Mouse (Mus musculus) midbrain, embryonic 14.5 days (tissue): ENCODE results near the gene Hand2. TPM values are rescaled to one million over a fixed set of nuclear protein-coding genes. Genes with fewer than 3 reads are reported as not detected.

Experiments
- ATAC-seq: fragments of 200-750 bp; cut with Nextera tagmentation; 2 replicates; pipeline ENCODE4 v1.8.0; 2017; ENCODE audit warnings: moderate number of reproducible peaks, moderate library complexity; ENCODE audit not compliant: low FRiP score, low TSS enrichment
- DNase-seq: peaks from one replicate; pipeline ENCODE4 v3.0.0-alpha.2; 2015
- H3K27ac ChIP-seq: fragments of 300-500 bp; sonication (generic); replicated peaks from 2 replicates; pipeline ENCODE4 v1.5.1; 2014; ENCODE audit warnings: mild to moderate bottlenecking, low read depth, low read length, moderate library complexity
- H3K27me3 ChIP-seq: fragments of 300-500 bp; sonication (generic); 2 replicates; pipeline ENCODE4 v1.6.1; 2014; ENCODE audit warnings: low read length, control low read depth, mixed read lengths; ENCODE audit not compliant: control insufficient read depth, insufficient read depth
- H3K36me3 ChIP-seq: fragments of 300-500 bp; sonication (generic); 2 replicates; pipeline ENCODE4 v1.6.1; 2014; ENCODE audit warnings: low read length, control low read depth; ENCODE audit not compliant: control insufficient read depth, insufficient read depth
- H3K4me1 ChIP-seq: fragments of 300-500 bp; sonication (generic); 2 replicates; pipeline ENCODE4 v1.6.1; 2014; ENCODE audit warnings: mild to moderate bottlenecking, antibody characterized with exemption, low read length, control low read depth; ENCODE audit not compliant: control insufficient read depth, insufficient read depth
- H3K4me2 ChIP-seq: fragments of 300-500 bp; sonication (generic); 2 replicates; pipeline ENCODE4 v1.6.1; 2014; ENCODE audit warnings: mild to moderate bottlenecking, low read length, moderate library complexity
- H3K4me3 ChIP-seq: fragments of 300-500 bp; sonication (generic); replicated peaks from 2 replicates; pipeline ENCODE4 v1.5.1; 2014; ENCODE audit warnings: low read depth, low read length
- H3K9ac ChIP-seq: fragments of 300-500 bp; sonication (generic); replicated peaks from 2 replicates; pipeline ENCODE4 v1.6.1; 2014; ENCODE audit warnings: mild to moderate bottlenecking, low read length, moderate library complexity
- H3K9me3 ChIP-seq: fragments of 300-500 bp; sonication (generic); 2 replicates; pipeline ENCODE4 v1.6.1; 2016; ENCODE audit warnings: low read length, control low read depth, mixed read lengths; ENCODE audit not compliant: control insufficient read depth
- WGBS: fragments of 180-500 bp; shearing (Covaris S2); extraction: QIAGEN DNeasy Blood & Tissue Kit; methylation state at CpG from one replicate; pipeline ENCODE4 v1.1.7; 2014; 5-methylcytosine and 5-hydroxymethylcytosine counted together
- polyA plus RNA-seq: library from polyadenylated mRNA; unstranded; fragments of >200 nt; fragmentation: Nextera tagmentation; extraction: Ambion mirVana; gene quantifications from 2 replicates; pipeline ENCODE4 v1.2.1, GENCODE M21; 2014

Hand2 gene
- polyA plus RNA-seq, 1 experiment from 2014 or later: not detected

DNA sequence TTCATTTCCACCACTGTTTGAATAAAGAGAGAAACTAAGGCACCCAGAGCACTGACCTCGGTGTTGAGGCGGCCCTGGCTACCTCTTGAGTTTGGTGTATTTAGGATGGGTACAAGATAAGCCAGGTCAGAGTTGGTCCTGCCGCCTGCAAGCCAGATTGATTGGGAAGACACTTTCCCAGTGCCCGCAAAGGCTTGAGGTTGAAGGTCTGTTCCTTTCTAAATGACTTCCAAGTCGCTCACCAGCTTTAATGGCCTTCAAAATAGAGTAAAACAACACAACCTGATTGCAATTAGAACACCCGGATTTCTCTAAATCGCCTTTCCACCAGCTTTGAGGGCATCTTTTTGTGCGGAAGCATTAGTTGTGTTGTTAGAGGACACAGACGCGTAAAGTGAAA lies 7.2 kb upstream of the Hand2 start:
- Histone ChIP-seq H3K9me3 (no peaks in the 10 kb centered on the region), H3K4me1 (no peaks in the 10 kb centered on the region), H3K27ac (no peak overlapping the region), H3K4me2 (no peak overlapping the region), H3K9ac (no peak overlapping the region), H3K27me3 (peaks cover 90% of the 10 kb centered on the region), H3K36me3 (no peaks in the 10 kb centered on the region), H3K4me3 (no peak overlapping the region)
- no peak for ATAC-seq
- DNase-seq: peak; percentile 13
- WGBS: 2% methylated on average over 10 of the region's 10 CpGs

DNA sequence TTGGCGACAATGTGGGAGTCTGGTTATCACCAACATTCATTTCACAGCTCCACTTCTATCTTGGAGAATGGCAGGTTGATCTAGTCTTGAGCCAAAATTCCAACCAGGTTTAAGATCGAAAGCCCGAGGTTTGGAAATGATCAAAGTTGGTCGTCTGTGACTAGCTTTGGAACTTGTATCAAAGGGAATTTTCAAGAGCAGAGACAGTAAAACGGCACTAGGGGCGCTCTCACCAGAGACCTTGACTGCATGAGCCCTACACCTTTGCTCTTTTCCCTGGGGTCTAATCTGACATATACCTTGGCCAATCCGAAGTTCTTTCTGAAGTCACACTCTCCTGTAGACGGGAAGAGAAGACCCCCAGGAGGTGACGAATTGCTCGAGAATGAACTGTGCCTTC lies 6.6 kb upstream of the Hand2 start:
- no peak overlapping the region for H3K27ac ChIP-seq
- H3K27me3 ChIP-seq: peaks cover 90% of the 10 kb centered on the region
- no peaks in the 10 kb centered on the region for H3K4me1 ChIP-seq
- ATAC-seq (no peak), DNase-seq (peak; percentile 47)
- H3K4me3 ChIP-seq: no peak overlapping the region
- under 1% methylated on average over 10 of the region's 10 CpGs for WGBS
- H3K9me3 ChIP-seq: no peaks in the 10 kb centered on the region
- no peak overlapping the region for H3K4me2 ChIP-seq
- no peaks in the 10 kb centered on the region for H3K36me3 ChIP-seq
- no peak overlapping the region for H3K9ac ChIP-seq

DNA sequence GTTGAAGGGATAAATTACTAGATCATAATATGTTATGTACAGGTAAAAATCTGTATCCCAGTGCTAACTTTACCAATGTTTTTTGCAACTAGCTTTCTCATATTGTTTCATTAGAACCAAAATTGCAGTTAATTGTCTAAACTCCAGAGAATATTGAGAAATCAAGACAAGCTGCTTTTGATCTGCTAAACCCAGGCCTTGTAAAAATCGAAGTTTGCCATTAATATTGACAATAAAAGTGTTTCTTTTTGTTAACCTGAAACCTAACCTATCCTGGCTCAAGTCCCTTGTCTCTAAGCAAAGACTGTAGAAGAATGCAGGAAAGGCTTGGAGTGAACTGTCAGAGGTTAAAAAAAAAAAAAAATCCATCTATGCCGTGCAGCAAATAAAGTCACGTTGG lies 5.3 kb upstream of the Hand2 start:
- H3K4me1 ChIP-seq: no peaks in the 10 kb centered on the region
- ATAC-seq (no peak), DNase-seq (no peak)
- WGBS: 3% methylated on average over 3 of the region's 3 CpGs
- H3K9me3 ChIP-seq: no peaks in the 10 kb centered on the region
- no peak overlapping the region for H3K4me2 ChIP-seq
- H3K36me3 ChIP-seq: no peaks in the 10 kb centered on the region
- no peak overlapping the region for H3K27ac ChIP-seq
- peaks cover 93% of the 10 kb centered on the region for H3K27me3 ChIP-seq
- H3K4me3 ChIP-seq: no peak overlapping the region
- H3K9ac ChIP-seq: no peak overlapping the region

DNA sequence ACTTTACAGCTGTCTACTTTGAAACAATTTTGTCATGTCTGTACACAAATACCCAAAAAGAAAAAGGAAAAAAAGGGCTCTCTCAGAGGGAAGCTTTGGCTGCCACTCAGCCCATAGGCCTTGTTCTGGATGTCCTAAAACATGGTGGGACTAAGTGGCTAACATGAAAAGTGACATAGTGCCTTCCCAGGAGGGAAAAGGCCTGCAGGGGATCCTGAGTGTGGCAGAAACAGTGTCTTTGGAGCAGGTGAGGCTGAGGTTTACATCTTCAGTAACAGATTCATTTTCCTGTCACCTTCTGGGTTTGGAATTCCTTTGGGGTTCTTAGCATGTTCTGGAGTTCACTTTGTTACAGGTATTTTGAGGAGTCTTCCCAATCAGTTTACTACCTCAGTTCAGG lies 3.7 kb upstream of the Hand2 start:
- Histone ChIP-seq H3K27ac (no peak overlapping the region), H3K4me1 (peaks cover 9% of the 10 kb centered on the region), H3K4me3 (no peak overlapping the region), H3K9me3 (no peaks in the 10 kb centered on the region), H3K27me3 (peaks cover 96% of the 10 kb centered on the region), H3K9ac (no peak overlapping the region), H3K36me3 (no peaks in the 10 kb centered on the region), H3K4me2 (no peak overlapping the region)
- ATAC-seq (no peak), DNase-seq (peak; percentile 1)

DNA sequence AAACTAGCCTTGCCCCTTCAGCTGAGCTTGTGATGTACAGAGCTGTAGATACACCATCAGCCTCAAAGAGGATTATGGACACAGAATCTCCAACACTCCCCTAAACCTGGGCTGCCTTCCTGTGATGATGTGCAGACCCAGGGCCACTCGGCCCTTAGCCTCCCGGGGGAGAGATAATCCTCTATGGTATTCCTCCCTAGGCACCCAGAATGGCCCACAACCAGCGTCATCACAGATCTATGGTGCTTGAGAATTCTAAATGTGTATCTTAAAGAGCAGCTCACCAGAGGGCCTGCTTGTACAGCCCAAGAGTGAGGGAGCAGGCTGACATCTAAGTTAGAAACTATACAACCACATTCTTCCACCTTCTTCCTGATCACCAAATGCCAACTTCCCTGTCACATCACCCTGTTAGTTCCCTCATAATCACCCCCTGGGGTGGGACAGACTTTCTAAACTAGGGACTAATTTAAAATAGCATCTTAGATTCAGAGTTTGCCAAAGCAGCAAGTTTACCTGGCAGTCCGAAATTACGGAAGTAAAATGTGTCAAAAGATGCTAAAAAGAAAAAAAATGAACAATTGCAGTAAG lies 2.8 kb upstream of the Hand2 start:
- Histone ChIP-seq H3K27me3 (peaks cover 96% of the 10 kb centered on the region), H3K4me3 (no peak overlapping the region), H3K9ac (no peak overlapping the region), H3K27ac (no peak overlapping the region), H3K4me1 (peaks cover 9% of the 10 kb centered on the region), H3K9me3 (no peaks in the 10 kb centered on the region), H3K36me3 (no peaks in the 10 kb centered on the region), H3K4me2 (no peak overlapping the region)
- DNase-seq (peak; percentile 8), ATAC-seq (no peak)
- WGBS: 2% methylated on average over 5 of the region's 5 CpGs

DNA sequence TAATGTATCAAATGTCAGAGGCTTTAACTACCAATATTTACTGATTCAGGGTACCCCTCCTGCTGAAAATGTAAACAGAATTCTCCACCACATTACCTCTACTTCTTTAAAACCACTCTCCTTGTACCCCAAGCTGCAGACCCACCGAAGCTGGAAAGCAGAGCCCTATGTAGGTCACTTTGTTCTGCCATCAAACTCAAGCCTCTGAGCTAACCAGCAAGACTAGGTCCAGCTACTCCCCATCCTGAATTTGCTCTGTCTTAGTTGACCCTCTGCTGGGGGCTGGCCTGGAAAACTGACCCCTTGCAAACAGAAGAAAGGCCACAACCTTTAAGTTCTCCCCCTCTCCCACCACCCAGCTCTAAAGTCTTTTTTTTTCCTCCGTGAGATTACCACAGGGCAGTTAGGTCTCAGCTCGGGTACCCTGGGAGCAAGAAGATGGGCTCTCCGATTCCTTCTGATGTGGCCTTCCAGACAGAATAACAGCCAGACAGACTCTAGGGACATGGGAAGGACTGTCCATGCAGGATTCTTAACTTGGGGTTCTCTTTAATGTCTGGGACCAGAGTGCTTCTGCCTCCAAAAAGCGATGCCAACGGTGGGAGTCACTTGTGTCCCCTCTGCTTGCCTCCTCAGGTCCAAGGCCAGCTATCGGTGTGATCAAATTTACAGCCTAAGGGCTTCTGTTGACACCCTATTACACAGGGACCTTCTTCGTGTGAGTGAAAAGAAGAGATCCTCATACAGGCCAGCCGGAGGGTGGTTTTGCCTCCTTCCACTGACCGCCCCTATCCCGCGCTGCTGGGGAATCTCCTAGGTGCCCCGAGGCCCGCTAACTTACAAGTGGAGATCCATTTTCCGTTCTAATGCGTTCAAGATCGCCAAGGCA lies 1.4 kb upstream of the Hand2 start:
- peaks cover 97% of the 10 kb centered on the region for H3K27me3 ChIP-seq
- no peak for ATAC-seq
- H3K4me1 ChIP-seq: peaks cover 9% of the 10 kb centered on the region
- no peaks in the 10 kb centered on the region for H3K36me3 ChIP-seq
- H3K4me3 ChIP-seq: no peak overlapping the region
- H3K9ac ChIP-seq: no peak overlapping the region
- peak; percentile 7 for DNase-seq
- H3K9me3 ChIP-seq: no peaks in the 10 kb centered on the region
- WGBS: under 1% methylated on average over 17 of the region's 17 CpGs
- no peak overlapping the region for H3K27ac ChIP-seq
- H3K4me2 ChIP-seq: no peak overlapping the region

DNA sequence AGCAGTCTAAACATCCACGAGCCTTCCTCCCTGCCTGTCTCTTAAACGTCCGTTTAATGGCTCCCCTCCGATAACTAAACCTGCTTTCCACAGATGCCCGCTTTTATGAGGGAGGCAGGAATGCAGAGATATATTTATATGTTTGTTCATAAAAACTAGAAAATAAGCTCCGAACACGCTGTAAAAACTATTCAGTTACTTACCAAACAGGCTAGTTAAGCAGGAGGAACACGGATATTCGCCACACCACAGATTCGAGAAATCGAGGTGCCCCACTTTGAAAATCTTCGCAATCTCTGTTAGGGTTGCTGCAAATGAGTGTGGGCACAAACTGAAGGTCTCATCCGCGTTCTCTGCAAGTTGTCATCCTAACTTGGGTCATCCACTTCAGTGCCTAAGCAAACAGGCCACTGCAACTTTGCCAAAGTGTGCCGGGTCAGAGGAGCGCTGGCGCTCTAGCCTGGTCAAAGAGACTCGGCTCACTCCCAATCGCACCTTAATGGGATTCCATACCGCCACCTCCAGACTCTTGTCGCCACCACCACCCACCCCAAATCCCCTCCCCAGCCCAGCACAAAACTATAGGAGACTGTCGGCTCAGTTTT lies 700 bp upstream of the Hand2 start:
- H3K36me3 ChIP-seq: no peaks in the 10 kb centered on the region
- ATAC-seq (no peak), DNase-seq (peak; percentile 43)
- under 1% methylated on average over 22 of the region's 22 CpGs for WGBS
- H3K9me3 ChIP-seq: no peaks in the 10 kb centered on the region
- H3K4me2 ChIP-seq: no peak overlapping the region
- H3K9ac ChIP-seq: no peak overlapping the region
- no peak overlapping the region for H3K27ac ChIP-seq
- H3K27me3 ChIP-seq: peaks cover 96% of the 10 kb centered on the region
- no peak overlapping the region for H3K4me3 ChIP-seq
- H3K4me1 ChIP-seq: peaks cover 9% of the 10 kb centered on the region

DNA sequence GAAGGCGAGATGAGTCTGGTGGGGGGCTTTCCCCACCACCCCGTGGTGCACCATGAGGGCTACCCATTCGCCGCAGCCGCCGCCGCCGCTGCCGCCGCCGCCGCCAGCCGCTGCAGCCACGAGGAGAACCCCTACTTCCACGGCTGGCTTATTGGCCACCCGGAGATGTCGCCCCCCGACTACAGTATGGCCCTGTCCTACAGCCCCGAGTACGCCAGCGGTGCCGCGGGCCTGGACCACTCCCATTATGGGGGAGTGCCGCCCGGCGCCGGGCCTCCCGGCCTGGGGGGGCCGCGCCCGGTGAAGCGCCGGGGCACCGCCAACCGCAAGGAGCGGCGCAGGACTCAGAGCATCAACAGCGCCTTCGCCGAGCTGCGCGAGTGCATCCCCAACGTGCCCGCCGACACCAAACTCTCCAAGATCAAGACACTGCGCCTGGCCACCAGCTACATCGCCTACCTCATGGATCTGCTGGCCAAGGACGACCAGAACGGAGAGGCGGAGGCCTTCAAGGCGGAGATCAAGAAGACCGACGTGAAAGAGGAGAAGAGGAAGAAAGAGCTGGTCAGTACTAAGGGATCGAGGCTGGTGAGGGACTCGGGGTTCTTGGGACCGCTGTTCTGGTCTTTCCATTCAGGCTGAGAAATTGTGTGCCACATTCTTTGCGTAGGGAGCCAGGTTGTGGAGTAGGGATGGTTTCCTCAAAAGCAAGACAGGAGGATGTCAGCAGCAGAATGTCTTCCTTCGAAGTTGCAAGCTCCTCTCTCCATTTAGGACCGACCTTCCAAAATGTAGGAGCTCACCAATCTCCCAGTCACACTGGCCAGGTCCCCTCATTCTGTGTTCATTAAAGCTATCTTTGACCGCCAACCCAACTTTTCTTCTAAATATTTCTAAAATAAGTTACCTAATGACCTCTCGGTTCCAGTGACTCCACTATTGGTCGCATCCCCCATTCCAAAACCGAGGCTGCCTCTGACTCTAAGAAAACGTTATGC lies 1.4 kb downstream of the Hand2 start:
- H3K27ac ChIP-seq: no peak overlapping the region
- H3K9me3 ChIP-seq: no peaks in the 10 kb centered on the region
- H3K9ac ChIP-seq: no peak overlapping the region
- H3K36me3 ChIP-seq: no peaks in the 10 kb centered on the region
- DNase-seq (peak; percentile 38), ATAC-seq (peak; percentile 11; the same call in 1 of the 2 replicates)
- H3K27me3 ChIP-seq: peaks cover 96% of the 10 kb centered on the region
- H3K4me2 ChIP-seq: peak overlapping the region; percentile 52
- peak overlapping the region; percentile 22 for H3K4me3 ChIP-seq
- under 1% methylated on average over 57 of the region's 64 CpGs for WGBS
- H3K4me1 ChIP-seq: peaks cover 9% of the 10 kb centered on the region
